ENCODE assay signal across 30 mouse cellular contexts in genomic region chr11:68121660-68122059, GRCm38 (mm10).
DNase-seq lines count a peak whose midpoint lies in the region; ATAC-seq and TF ChIP-seq lines count a peak whose summit lies in the region.
"Had no signal": no experiment of that assay in that cellular context is flagged by ENCODE, and none has a peak within 500 bp of the region (broad histone marks: within the 10 kb centered on the region; RNA-seq: fewer than 3 reads in every experiment).

No protein-coding gene starts in this region.

- H3K4me2 ChIP-seq in hindbrain, postnatal 0 days (ENCODE audit: low read depth, low read length) = no peak overlapping the region
- no peak overlapping the region for H3K4me2 ChIP-seq in midbrain, embryonic 15.5 days
- no peak overlapping the region for H3K4me2 ChIP-seq in embryonic facial prominence, embryonic 14.5 days (ENCODE audit: low read depth, low read length)
- H3K4me2 ChIP-seq: embryonic facial prominence, embryonic 12.5 days; forebrain, embryonic 15.5 days; heart, embryonic 13.5 days; kidney, embryonic 15.5 days; limb, embryonic 15.5 days; liver, embryonic 13.5 days; midbrain, embryonic 12.5 days; stomach, embryonic 15.5 days had no signal

- no peaks in the 10 kb centered on the region for H3K9me3 ChIP-seq in hindbrain, embryonic 10.5 days
- H3K9me3 ChIP-seq in hindbrain, postnatal 0 days (ENCODE audit: low read length) = no peaks in the 10 kb centered on the region
- no peaks in the 10 kb centered on the region for H3K9me3 ChIP-seq in midbrain, embryonic 10.5 days (replicated peaks)
- H3K9me3 ChIP-seq in midbrain, embryonic 15.5 days = no peaks in the 10 kb centered on the region
- H3K9me3 ChIP-seq in embryonic facial prominence, embryonic 14.5 days (ENCODE audit: control insufficient read depth, low read length) = no peaks in the 10 kb centered on the region
- H3K9me3 ChIP-seq: embryonic facial prominence, embryonic 12.5 days; forebrain, embryonic 10.5 days; forebrain, embryonic 15.5 days; heart, embryonic 13.5 days; kidney, embryonic 15.5 days; limb, embryonic 15.5 days; liver, embryonic 13.5 days; midbrain, embryonic 12.5 days; stomach, embryonic 15.5 days had no signal

- peaks cover 7% of the 10 kb centered on the region; the same call in 1 of the 2 replicates for H3K27me3 ChIP-seq in hindbrain, embryonic 10.5 days (ENCODE audit: insufficient read depth, poor library complexity, severe bottlenecking)
- H3K27me3 ChIP-seq in hindbrain, postnatal 0 days (ENCODE audit: insufficient read depth, low read length) = no peaks in the 10 kb centered on the region
- peaks cover 10% of the 10 kb centered on the region; the same call in 1 of the 2 replicates for H3K27me3 ChIP-seq in midbrain, embryonic 10.5 days (ENCODE audit: low read depth, poor library complexity, severe bottlenecking)
- no peaks in the 10 kb centered on the region for H3K27me3 ChIP-seq in midbrain, embryonic 15.5 days (replicated peaks)
- no peaks in the 10 kb centered on the region for H3K27me3 ChIP-seq in embryonic facial prominence, embryonic 14.5 days (replicated peaks; ENCODE audit: control insufficient read depth, insufficient read depth, low read length)
- H3K27me3 ChIP-seq: embryonic facial prominence, embryonic 12.5 days; forebrain, embryonic 15.5 days; heart, embryonic 13.5 days; kidney, embryonic 15.5 days; limb, embryonic 15.5 days; liver, embryonic 13.5 days; midbrain, embryonic 12.5 days; stomach, embryonic 15.5 days had no signal

- no peak for TF ChIP-seq CTCF in hindbrain, postnatal 0 days (IDR thresholded peaks at IDR 0.05; ENCODE audit: low read depth)

- H3K36me3 ChIP-seq in hindbrain, embryonic 10.5 days = no peaks in the 10 kb centered on the region
- H3K36me3 ChIP-seq in hindbrain, postnatal 0 days (ENCODE audit: insufficient read depth, low read length) = no peaks in the 10 kb centered on the region
- no peaks in the 10 kb centered on the region for H3K36me3 ChIP-seq in midbrain, embryonic 10.5 days
- no peaks in the 10 kb centered on the region for H3K36me3 ChIP-seq in midbrain, embryonic 15.5 days (replicated peaks)
- no peaks in the 10 kb centered on the region for H3K36me3 ChIP-seq in embryonic facial prominence, embryonic 14.5 days (ENCODE audit: control insufficient read depth, insufficient read depth, low read length)
- H3K36me3 ChIP-seq: embryonic facial prominence, embryonic 12.5 days; forebrain, embryonic 10.5 days; forebrain, embryonic 15.5 days; heart, embryonic 13.5 days; kidney, embryonic 15.5 days; limb, embryonic 15.5 days; liver, embryonic 13.5 days; midbrain, embryonic 12.5 days; stomach, embryonic 15.5 days had no signal

- 25% methylated on average over 6 of the region's 6 CpGs for WGBS in hindbrain, embryonic 10.5 days
- 28% methylated on average over 6 of the region's 6 CpGs for WGBS in hindbrain, postnatal 0 days
- WGBS in midbrain, embryonic 10.5 days = 29% methylated on average over 6 of the region's 6 CpGs
- WGBS in midbrain, embryonic 15.5 days = 16% methylated on average over 6 of the region's 6 CpGs
- 21% methylated on average over 6 of the region's 6 CpGs for WGBS in embryonic facial prominence, embryonic 14.5 days

- ATAC-seq in hindbrain, postnatal 0 days = no peak
- no peak for ATAC-seq in midbrain, embryonic 15.5 days (replicated peaks)
- no peak for ATAC-seq in embryonic facial prominence, embryonic 14.5 days (ENCODE audit: low read depth)
- ATAC-seq: CD4-positive, CD25-positive, alpha-beta regulatory T cell, adult 4 months; forebrain, embryonic 15.5 days; inflammation-experienced regulatory T-cells, adult 6 months had no signal

- H3K27ac ChIP-seq in hindbrain, embryonic 10.5 days = 0 out of 2 replicates have a peak overlapping the region, but pooled peaks have one; percentile 0
- no peak overlapping the region for H3K27ac ChIP-seq in hindbrain, postnatal 0 days
- H3K27ac ChIP-seq in midbrain, embryonic 10.5 days (replicated peaks) = peak overlapping the region; percentile 28; the same call in 1 of the 2 replicates
- H3K27ac ChIP-seq in midbrain, embryonic 15.5 days = no peak overlapping the region
- no peak overlapping the region for H3K27ac ChIP-seq in embryonic facial prominence, embryonic 14.5 days (replicated peaks; ENCODE audit: low read depth, low read length)
- H3K27ac ChIP-seq: embryonic facial prominence, embryonic 12.5 days; forebrain, embryonic 10.5 days; forebrain, embryonic 15.5 days; heart, embryonic 13.5 days; kidney, embryonic 15.5 days; limb, embryonic 15.5 days; liver, embryonic 13.5 days; macrophage; midbrain, embryonic 12.5 days; stomach, embryonic 15.5 days had no signal

- H3K9ac ChIP-seq in hindbrain, postnatal 0 days (replicated peaks; ENCODE audit: low read length) = no peak overlapping the region
- no peak overlapping the region for H3K9ac ChIP-seq in midbrain, embryonic 15.5 days
- H3K9ac ChIP-seq in embryonic facial prominence, embryonic 14.5 days (ENCODE audit: low read depth, low read length) = no peak overlapping the region
- H3K9ac ChIP-seq: embryonic facial prominence, embryonic 12.5 days; forebrain, embryonic 15.5 days; heart, embryonic 13.5 days; kidney, embryonic 15.5 days; limb, embryonic 15.5 days; liver, embryonic 13.5 days; midbrain, embryonic 12.5 days; stomach, embryonic 15.5 days had no signal

- peaks cover 40% of the 10 kb centered on the region for H3K4me1 ChIP-seq in hindbrain, embryonic 10.5 days (replicated peaks)
- peaks cover 3% of the 10 kb centered on the region; the same call in 1 of the 2 replicates for H3K4me1 ChIP-seq in hindbrain, postnatal 0 days (ENCODE audit: insufficient read depth, low read length)
- peaks cover 42% of the 10 kb centered on the region for H3K4me1 ChIP-seq in midbrain, embryonic 10.5 days
- H3K4me1 ChIP-seq in midbrain, embryonic 15.5 days = peaks cover 18% of the 10 kb centered on the region
- H3K4me1 ChIP-seq in embryonic facial prominence, embryonic 14.5 days (ENCODE audit: control insufficient read depth, insufficient read depth, low read length) = 0 out of 2 replicates have a peak, but pooled peaks cover 6% of the 10 kb centered on the region
- H3K4me1 ChIP-seq: forebrain, embryonic 15.5 days; liver, embryonic 13.5 days; stomach, embryonic 15.5 days had no signal

- DNase-seq in hindbrain, embryonic 10.5 days (ENCODE audit: low spot score) = no peak
- no peak for DNase-seq in hindbrain, postnatal 0 days (ENCODE audit: low spot score)
- no peak for DNase-seq in midbrain, embryonic 10.5 days (ENCODE audit: low spot score)
- peak; percentile 66 for DNase-seq in embryonic facial prominence, embryonic 14.5 days (ENCODE audit: low spot score)
- peak; percentile 40 for DNase-seq in retina, embryonic 14.5 days (ENCODE audit: low spot score)
- no peak for DNase-seq in gastrocnemius, postnatal 25 days
- DNase-seq: adrenal gland, postnatal 25 days; cerebellum, adult 18-20 months; cerebellum, postnatal 10 days; gastrocnemius, postnatal 36 days; heart, postnatal 10 days; kidney, adult 11 months; kidney, postnatal 25 days; liver, embryonic 13.5 days; lung, adult 18-20 months; lung, postnatal 10 days; right cerebral cortex, postnatal 25 days had no signal

- no peak overlapping the region for H3K4me3 ChIP-seq in hindbrain, embryonic 10.5 days
- H3K4me3 ChIP-seq in hindbrain, postnatal 0 days (ENCODE audit: low read length) = no peak overlapping the region
- no peak overlapping the region for H3K4me3 ChIP-seq in midbrain, embryonic 10.5 days
- no peak overlapping the region for H3K4me3 ChIP-seq in midbrain, embryonic 15.5 days
- no peak overlapping the region for H3K4me3 ChIP-seq in embryonic facial prominence, embryonic 14.5 days (ENCODE audit: low read depth, low read length)
- H3K4me3 ChIP-seq: embryonic facial prominence, embryonic 12.5 days; forebrain, embryonic 10.5 days; forebrain, embryonic 15.5 days; heart, embryonic 13.5 days; kidney, embryonic 15.5 days; limb, embryonic 15.5 days; liver, embryonic 13.5 days; midbrain, embryonic 12.5 days; myocyte; stomach, embryonic 15.5 days had no signal

Comparison
In these comparisons a context has a peak if more than half of its experiments do, and no peak if none do; other contexts are left out.
1. H3K27ac ChIP-seq: peak in hindbrain, embryonic 10.5 days (single experiment) and midbrain, embryonic 10.5 days (single experiment); none in hindbrain, postnatal 0 days (single experiment), midbrain, embryonic 15.5 days (single experiment) and embryonic facial prominence, embryonic 14.5 days (single experiment).
2. DNase-seq: peak in embryonic facial prominence, embryonic 14.5 days (single experiment) and retina, embryonic 14.5 days (single experiment); none in hindbrain, embryonic 10.5 days (single experiment), hindbrain, postnatal 0 days (single experiment), midbrain, embryonic 10.5 days (single experiment) and gastrocnemius, postnatal 25 days (single experiment).